Mouse (Mus musculus) fibroblast of lung, adult 2 months (primary cell): ENCODE measurements around the gene Fscn1.

ENCODE experiments used
- DNase-seq: peaks from one replicate; pipeline ENCODE4 v3.0.0-alpha.2; 2011; ENCODE audit warnings: low read depth

Gene Fscn1

DNA sequence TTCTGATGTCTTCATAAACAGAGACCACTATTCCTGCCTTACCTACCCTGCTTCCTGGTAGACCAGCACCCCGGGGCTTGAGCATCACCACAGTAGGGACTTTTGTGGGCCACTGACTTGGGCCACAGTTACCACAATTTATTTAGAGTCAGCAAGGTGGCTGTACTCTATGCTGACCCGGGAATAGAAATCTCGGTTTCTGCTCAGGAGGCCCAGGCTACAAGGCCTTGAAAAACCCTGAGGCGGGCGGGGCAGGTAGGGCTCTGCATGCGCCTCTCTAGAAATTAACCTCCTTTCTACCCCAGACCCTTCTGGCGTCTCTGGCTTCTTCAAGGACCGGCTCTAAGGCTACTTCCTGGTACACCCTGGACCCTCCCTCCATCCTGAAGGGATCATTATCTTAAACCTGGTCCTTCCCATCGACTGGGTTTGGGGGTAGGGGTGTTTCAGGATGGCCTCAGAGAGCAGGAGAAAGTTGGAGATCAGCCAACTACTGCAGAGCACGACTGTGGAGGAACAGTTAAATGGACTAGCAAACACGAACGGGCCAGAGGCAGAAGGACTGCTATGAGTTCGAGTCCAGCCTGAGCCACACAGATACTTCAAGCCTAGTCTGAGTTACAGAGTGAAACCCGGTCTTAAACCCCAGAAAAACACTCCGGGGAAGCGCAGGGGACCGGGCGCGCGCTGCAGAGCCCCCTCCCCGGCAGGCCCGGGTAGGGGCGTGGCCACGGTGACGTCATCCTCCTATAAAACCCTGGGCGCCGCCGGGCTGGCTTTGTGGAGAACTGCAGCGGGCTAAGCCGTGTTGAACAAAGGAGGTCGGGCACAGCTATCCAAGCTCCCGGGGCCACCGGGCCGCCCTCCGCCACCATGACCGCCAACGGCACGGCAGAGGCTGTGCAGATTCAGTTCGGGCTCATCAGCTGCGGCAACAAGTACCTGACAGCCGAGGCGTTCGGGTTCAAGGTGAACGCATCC is at the start of gene Fscn1:
Gene Fscn1 (plus strand): TSS at position 768 of the 981 bp plus-strand sequence.
- no peak for DNase-seq

- no peak for DNase-seq
Measured at GRCm38 (mm10) chr5:142911629-142912028, 48.5 kb upstream of the Fscn1 start.

DNA sequence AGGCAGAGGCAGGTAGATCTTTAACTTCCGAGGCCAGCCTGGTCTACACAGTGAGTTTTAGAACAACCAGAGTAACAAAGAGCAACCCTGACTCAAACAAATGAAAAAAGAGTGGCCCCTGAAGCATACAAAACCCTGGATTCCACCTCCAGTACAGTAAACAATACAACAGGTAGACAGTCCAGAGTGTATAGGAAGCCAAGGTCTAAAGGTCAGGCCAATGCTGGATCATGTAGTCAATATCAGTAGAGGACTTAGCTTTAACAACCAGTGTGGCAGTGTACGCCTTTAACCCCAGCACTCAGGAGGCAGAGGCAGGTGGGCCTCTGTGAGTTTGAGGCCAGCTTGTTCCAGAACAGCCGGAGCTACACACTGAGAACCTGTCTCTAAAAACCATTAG is 47.8 kb upstream of the Fscn1 start:
- no peak for DNase-seq

- no peak for DNase-seq
Measured at GRCm38 (mm10) chr5:142912739-142913138, 47.4 kb upstream of the Fscn1 start.

DNA sequence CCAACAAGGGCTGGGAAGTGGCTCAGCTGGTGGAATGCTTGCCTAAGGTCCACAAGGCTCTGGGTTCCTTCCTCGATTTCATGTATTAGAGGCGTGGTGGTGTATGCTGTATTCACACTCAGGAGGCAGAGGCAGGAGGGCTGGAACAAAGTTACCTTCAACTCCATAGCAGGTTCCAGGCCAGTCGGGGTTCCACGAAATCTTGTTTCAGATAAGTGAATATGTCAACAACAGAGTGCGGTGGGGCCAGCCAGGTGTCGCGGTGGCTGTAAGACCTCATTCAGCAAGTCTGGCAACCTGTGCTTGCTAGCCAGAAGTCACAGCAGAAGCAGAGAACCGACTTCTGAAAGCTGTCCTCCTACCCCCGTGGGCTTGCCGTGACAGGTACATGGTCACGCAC is 44.9 kb upstream of the Fscn1 start:
- no peak for DNase-seq

DNA sequence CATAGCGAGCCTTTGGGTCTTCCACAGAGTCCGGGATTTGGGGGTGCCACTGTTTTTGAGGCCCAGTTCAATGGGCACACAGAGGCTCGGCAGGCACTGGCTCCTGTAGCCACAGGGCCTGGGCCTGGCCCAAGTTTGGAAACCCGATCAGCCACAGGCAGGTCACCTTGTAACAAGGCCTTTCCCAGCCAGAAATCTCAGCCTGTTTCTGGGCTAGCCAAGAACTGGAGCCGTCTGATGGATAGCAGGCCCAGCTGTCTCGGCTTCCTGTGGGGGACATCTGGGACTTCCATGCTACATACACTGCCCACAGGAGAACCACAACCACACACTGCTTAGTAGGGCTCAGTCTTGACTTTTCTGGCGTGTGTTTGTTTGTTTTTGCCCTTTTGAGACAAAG is 43.5 kb upstream of the Fscn1 start:
- no peak for DNase-seq

- DNase-seq, result no peak
Measured at GRCm38 (mm10) chr5:142917402-142917801, 42.7 kb upstream of the Fscn1 start.

DNA sequence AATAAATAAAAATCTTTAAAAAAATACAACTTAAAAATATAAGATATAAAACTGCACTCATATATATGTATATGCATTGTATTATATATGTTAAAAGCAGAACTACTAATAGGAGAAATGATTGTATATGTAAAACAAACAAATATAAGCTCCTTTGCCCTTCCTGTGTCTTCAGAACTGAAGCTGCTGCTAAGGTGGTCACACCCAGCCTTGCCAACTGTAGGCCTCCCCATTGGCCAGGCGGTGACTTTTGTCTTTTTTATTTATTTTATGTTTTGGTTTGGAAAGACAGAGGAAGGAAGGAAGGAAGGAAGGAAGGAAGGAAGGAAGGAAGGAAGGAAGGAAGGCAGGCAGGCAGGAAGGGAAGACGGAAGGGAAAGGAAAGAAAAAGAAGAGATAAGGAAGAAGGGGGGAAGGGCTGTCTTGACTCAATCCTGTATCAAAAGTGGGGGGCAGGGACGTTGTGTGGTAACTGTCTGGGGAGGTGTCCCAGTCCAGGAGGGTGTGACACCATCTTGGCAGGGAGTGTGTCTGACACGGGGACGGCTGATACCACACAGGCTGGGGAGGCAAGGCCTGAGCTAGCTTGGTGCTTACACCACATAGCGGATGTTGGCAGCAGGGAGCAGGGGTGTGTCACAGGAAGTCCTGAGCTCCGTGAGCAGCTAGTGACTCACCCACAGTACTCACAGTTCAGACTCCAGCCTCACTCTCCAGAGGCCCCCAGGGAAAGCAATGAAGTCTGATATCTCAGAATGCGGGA is 39.7 kb upstream of the Fscn1 start:
- peak; percentile 89 for DNase-seq

GRCm38 (mm10) chr5:142921074-142921459 is 39.1 kb upstream of the Fscn1 start:
- no peak for DNase-seq

- no peak for DNase-seq
Measured at GRCm38 (mm10) chr5:142922251-142922650, 37.9 kb upstream of the Fscn1 start.

DNA sequence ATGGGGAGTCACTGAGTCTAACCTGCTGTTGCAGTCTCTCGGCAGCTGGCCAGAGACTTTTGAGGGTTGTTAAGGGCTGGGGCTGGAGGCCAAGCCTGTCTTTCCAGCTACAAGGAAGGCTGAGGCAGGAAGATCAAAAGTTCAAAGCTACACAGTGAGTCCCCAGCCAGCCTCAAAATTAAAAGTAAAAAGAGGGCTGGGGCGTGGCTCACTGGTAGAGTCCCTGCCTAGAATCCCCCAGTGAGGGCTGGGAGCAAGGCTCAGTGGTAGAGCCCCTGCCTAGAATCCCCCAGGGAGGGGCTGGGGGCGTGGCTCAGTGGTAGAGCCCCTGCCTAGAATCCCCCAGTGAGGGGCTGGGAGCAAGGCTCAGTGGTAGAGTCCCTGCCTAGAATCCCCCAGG is 36.4 kb upstream of the Fscn1 start:
- DNase-seq, result no peak

DNA sequence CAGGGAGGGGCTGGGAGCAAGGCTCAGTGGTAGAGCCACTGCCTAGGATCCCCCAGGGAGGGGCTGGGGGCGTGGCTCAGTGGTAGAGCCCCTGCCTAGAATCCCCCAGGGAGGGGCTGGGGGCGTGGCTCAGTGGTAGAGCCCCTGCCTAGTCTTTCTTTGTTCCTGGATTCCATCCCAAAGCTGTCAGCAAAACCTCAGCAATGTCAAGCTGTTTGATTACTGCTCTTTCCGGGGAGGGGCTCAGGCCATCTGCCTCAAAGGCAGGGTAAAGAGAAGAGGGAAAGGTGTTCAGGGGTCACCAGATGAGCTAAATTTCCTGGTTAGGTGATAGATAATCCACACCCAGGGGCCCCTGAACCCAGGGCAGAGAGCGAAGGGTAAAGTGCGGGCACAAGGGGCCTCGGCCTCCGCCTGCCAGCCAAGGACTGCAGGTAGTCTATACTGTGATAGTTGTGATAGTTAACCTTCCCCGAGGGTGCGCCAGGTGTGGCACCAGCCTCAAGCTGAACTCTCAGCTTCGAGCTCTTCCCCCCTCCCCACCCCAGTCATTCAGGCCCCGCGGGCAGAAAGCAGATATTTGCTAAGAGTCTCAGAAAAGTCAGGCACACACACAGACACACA is 35.7 kb upstream of the Fscn1 start:
- DNase-seq, result no peak

DNA sequence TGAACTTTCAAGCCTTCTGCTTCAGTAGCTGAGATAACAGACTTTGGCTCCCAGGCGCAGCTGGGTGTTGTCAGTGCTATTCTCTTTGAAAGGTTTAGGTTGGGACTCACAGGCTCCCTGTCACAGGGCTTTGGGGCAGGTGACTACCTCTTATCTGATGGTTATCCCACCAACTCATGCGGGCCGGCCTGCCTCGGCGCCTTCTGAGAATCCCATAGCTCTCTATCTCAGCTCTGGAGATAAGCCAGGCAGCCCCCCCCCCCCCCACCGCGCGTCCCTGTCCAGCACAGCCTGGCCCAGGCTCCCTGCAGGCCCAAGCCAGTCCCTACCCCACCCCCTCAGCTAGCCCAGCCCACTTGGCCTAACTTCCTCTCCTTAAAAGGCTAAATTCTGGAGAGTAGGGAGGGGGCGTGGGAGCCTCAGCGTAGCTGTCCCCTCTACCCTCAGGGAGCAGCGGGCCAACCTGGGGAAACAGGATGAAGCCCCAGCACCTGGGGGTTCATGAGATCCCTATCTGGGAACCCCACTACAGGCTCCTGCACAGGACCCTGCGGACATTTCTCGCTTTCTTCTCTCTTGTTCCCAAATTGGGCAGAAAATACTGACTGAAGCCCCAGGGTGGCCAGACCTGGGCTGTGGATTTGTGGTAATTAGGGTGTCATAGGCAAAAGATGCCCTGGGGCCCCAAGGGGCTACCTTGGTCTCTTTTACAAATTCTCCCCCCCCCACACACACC is 33.8 kb upstream of the Fscn1 start:
- no peak for DNase-seq

DNA sequence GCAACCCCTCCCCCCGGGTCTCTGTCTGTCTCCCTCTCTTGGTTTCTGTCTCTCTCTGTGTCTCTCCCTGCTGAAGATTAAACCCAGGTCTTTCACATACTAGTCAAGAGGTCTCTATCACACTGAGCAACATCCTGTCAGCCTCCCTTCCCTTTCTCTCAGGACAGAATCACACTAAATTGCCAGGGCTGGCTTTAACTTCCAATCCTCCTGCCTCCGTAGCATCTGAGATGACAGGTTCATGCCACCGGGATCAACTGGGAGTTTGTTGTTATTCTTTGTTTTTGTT is 33.3 kb upstream of the Fscn1 start:
- no peak for DNase-seq

GRCm38 (mm10) chr5:142927341-142927930 is 32.7 kb upstream of the Fscn1 start:
- DNase-seq, result no peak

- DNase-seq, result no peak
Measured at GRCm38 (mm10) chr5:142928749-142929399, 31.3 kb upstream of the Fscn1 start.

DNA sequence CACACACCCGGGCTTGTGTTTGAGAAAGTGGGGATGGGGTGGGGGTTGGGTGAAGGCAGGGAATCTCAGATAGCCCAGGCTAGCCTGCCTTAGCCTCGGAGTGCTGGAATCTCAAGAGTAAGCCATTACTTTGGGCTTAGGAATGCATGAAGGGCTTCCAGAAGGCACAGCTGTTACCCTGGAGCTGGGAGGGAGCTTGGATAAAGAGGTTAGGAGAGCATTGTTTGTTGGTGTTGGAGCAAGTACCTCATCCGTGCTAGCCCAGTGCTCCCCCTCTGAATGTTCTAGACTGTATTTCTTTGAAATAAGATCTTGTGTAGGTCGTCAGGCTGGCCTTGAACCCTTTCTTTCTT is 30.8 kb upstream of the Fscn1 start:
- no peak for DNase-seq

DNA sequence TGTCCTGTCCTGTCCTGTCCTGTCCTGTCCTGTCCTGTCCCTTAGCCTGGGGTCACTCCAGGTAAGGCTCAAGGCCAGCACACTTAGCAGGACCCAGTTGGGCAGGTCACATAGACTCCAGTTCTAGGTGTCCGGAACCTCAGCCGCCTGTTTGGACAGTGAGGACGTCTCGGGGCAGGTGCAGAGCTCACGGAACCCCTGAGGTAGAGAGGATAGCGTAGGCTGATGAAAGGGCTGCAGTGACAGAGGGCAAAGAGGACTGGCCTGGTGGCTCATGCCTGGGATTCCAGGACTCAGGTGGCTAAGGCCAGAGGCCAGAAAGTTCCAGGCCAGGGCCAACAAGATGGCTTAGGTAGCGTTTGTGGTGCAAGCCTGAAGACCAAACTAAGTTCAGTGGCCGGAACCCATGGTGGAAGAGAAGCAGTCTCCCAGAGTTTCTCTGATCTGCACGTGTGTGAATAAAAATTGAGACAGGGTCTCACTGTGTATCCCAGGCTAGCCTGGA is 28.9 kb upstream of the Fscn1 start:
- no peak for DNase-seq

DNA sequence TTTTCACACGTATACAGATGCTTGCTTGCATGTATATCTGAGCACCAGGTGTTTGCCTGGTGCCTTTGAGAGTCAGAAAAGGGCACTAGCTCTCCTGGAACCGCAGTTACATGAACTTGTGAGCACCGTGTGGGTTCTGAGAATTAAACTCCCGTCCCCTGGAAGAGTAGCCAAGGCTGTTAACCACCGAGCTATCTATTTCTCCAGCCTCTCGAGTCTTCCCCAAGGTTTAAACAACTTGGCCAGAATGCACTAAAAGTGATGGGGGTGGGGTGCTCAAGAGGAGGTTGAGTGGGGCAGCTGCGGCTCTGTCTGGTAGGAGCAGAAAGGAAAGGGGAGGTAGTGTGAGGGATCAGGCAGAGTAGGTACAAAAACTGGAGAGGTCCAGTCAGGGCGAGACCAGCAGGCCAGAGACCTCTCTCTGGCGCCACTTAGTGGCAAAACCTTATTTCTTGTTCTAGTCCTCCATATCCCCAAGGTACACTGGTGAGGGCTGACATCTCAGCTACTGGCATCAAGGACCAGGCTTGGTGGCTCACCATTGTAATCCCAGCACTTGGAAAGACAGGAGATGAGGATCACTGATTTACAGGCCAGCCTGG is 28.0 kb upstream of the Fscn1 start:
- DNase-seq, result peak; percentile 50

DNA sequence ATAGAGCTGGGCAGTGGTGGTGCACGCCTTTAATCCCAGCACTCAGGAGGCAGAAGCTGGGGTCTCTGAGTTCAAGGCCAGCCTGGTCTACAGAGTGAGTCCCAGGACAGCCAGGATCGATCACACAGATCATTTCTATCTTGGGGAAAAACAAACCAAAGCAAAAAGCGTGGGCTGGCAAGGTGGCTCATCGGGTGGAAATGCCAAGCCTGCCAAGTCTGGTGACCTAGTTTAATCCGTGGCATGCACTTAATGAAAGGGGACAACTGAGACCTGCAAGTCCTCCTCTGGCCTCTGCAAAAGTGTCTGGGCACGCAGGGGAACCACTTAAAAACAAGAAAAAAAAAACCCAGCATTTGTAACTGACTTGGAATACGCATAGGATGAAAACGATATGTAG is 27.4 kb upstream of the Fscn1 start:
- DNase-seq, result no peak
